Mouse (Mus musculus) C2C12 (cell line): ENCODE measurements around the gene Sema4a.

Source experiments
- CTCF ChIP-seq: IDR thresholded peaks from one replicate; pipeline ENCODE4 v1.5.1; 2011; ENCODE audit not compliant: control insufficient read depth, insufficient read depth, insufficient read length
- MAX ChIP-seq: IDR thresholded peaks from one replicate; pipeline ENCODE4 v1.6.1; 2011; ENCODE audit warnings: mild to moderate bottlenecking, control low read depth
- MYOD1 ChIP-seq: IDR thresholded peaks from one replicate; pipeline ENCODE4 v1.6.1; 2011; ENCODE audit warnings: low read depth; ENCODE audit not compliant: control insufficient read depth, insufficient read length
- MYOG ChIP-seq: IDR thresholded peaks from one replicate; pipeline ENCODE4 v1.6.1; 2011; ENCODE audit not compliant: control insufficient read depth, insufficient read length; ENCODE audit errors: extremely low read depth
- USF1 ChIP-seq: IDR thresholded peaks from one replicate; pipeline ENCODE4 v1.6.1; 2011; ENCODE audit warnings: low read depth, mild to moderate bottlenecking, control low read depth, moderate library complexity

- TF ChIP-seq MYOD1: no peak
- no peak for TF ChIP-seq CTCF
- no peak for TF ChIP-seq MAX
- no peak for TF ChIP-seq USF1
- TF ChIP-seq MYOG: no peak
Observed at GRCm38 (mm10) chr3:88448443-88448842, 12.5 kb downstream of the Sema4a start.
